Mouse (Mus musculus) ES-Bruce4 (cell line): ENCODE results near the gene Gm21972.

Source experiments
- CTCF ChIP-seq: IDR thresholded peaks from one replicate; pipeline ENCODE4 v1.8.1; 2011; ENCODE audit warnings: low read depth, low read length
- EP300 ChIP-seq: IDR thresholded peaks from 2 replicates; pipeline ENCODE4 v1.6.1; 2011; ENCODE audit warnings: low read depth, low read length; ENCODE audit not compliant: insufficient read depth
- POLR2A ChIP-seq: IDR thresholded peaks from one replicate; pipeline ENCODE4 v1.8.1; 2011; ENCODE audit warnings: low read length; ENCODE audit not compliant: insufficient read depth

GRCm38 (mm10) chr1:86178462-86179253 is 45.2 kb downstream of the Gm21972 start:
- TF ChIP-seq POLR2A (no peak), CTCF (peak; percentile 100), EP300 (peak; percentile 75)
